Mouse (Mus musculus): Measurements from ENCODE around the gene Zfp672. TPM values are rescaled to one million over a fixed set of nuclear protein-coding genes. Genes with fewer than 3 reads are reported as not detected.

Zfp672 gene
- polyA plus RNA-seq, 1 experiment from 2014 or later: 40.6 TPM

- Histone ChIP-seq H3K36me3 (replicated peaks) (no peaks in the 10 kb centered on the region), H3K9me3 (no peaks in the 10 kb centered on the region), H3K4me3 (no peak overlapping the region), H3K27me3 (replicated peaks) (no peaks in the 10 kb centered on the region), H3K4me2 (no peak overlapping the region), H3K4me1 (no peaks in the 10 kb centered on the region), H3K9ac (no peak overlapping the region), H3K27ac (no peak overlapping the region)
- ATAC-seq (replicated peaks): no peak
- WGBS: 73% methylated on average over 3 of the region's 3 CpGs
These were observed 23.6 kb upstream of the Zfp672 start for GRCm38 (mm10) chr11:58353709-58354108.

DNA sequence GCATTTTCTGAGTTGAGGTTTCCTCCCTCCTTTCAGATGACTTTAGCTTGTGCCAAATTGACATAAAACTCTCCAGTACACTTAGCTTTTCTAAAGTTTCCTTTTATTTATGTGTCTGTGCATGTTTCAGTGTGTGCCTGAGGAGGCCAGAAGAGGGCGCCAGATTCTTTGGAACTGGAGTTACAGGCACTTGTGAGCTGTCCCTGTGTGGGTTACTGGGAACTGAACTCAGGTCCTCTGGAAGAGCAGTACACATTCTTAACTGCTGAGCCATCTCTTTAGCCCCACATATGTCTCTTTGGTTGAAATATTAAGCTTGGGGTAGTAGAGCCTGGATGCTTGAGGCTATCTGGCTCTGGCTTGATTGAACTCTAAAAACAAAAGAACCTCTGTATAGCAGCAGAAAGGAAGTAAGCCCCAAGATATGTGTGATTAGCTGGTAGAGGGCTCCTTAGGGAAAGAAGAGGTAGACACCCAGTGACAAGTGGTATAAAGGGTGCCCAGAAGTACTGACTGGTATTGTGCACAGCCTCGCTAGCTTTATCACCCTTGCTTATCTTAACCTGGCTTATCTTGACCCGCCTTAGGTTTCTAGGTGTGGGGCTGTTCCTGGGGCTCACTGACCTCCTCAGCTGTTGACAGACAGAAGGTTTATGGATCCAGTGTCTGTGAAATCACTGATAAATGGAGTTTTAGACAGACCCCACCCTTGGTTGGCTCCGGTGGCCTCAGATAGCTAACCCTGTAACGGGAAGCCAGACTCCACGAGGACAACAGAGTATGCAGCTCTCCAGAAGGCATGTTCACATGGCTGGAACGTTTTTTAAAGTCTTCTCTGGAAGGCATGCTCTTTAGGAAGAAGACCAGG, 22.8 kb upstream of the Zfp672 start:
- Histone ChIP-seq H3K36me3 (replicated peaks) (0 out of 2 replicates have a peak, but pooled peaks cover 3% of the 10 kb centered on the region), H3K27me3 (replicated peaks) (no peaks in the 10 kb centered on the region), H3K9me3 (no peaks in the 10 kb centered on the region), H3K27ac (no peak overlapping the region), H3K4me3 (no peak overlapping the region), H3K4me2 (no peak overlapping the region), H3K4me1 (no peaks in the 10 kb centered on the region), H3K9ac (no peak overlapping the region)
- no peak for ATAC-seq (replicated peaks)
- WGBS: 68% methylated on average over 7 of the region's 7 CpGs

- H3K4me3 ChIP-seq: no peak overlapping the region
- no peaks in the 10 kb centered on the region for H3K27me3 ChIP-seq (replicated peaks)
- no peaks in the 10 kb centered on the region for H3K9me3 ChIP-seq
- H3K36me3 ChIP-seq (replicated peaks): peaks cover 13% of the 10 kb centered on the region; the same call in 1 of the 2 replicates
- no peaks in the 10 kb centered on the region for H3K4me1 ChIP-seq
- H3K9ac ChIP-seq: no peak overlapping the region
- 89% methylated on average over 5 of the region's 5 CpGs for WGBS
- H3K27ac ChIP-seq: no peak overlapping the region
- H3K4me2 ChIP-seq: no peak overlapping the region
- ATAC-seq (replicated peaks): no peak
These were observed 21.0 kb upstream of the Zfp672 start for GRCm38 (mm10) chr11:58351179-58351578.

DNA sequence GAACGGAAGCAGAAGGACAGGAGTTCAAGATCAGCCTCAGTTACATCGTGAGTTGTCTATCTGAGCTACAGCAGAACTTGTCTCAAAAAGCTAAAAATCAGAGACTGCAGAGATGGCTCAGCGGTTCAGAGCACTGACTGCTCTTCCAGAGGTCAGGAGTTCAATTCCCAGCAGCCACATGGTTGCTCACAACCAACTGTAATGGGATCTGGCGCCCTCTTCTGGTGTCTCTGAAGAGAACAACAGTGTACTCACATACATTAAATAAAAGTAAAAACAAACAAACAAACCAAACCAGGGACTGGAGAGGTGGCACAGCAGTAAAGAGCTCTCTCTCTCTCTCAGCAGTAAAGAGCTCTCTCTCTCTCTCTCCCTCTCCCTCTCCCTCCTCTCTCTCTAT, 20.5 kb upstream of the Zfp672 start:
- peaks cover 18% of the 10 kb centered on the region for H3K36me3 ChIP-seq (replicated peaks)
- no peak overlapping the region for H3K4me3 ChIP-seq
- H3K27me3 ChIP-seq (replicated peaks): no peaks in the 10 kb centered on the region
- H3K4me1 ChIP-seq: no peaks in the 10 kb centered on the region
- H3K9ac ChIP-seq: no peak overlapping the region
- no peak for ATAC-seq (replicated peaks)
- H3K27ac ChIP-seq: no peak overlapping the region
- WGBS: 68% methylated on average over 4 of the region's 4 CpGs
- no peak overlapping the region for H3K4me2 ChIP-seq
- H3K9me3 ChIP-seq: no peaks in the 10 kb centered on the region

GRCm38 (mm10) chr11:58346745-58347144, 16.6 kb upstream of the Zfp672 start:
- Histone ChIP-seq H3K4me2 (no peak overlapping the region), H3K36me3 (replicated peaks) (peaks cover 29% of the 10 kb centered on the region), H3K27ac (no peak overlapping the region), H3K9me3 (no peaks in the 10 kb centered on the region), H3K27me3 (replicated peaks) (no peaks in the 10 kb centered on the region), H3K4me1 (no peaks in the 10 kb centered on the region), H3K9ac (no peak overlapping the region), H3K4me3 (no peak overlapping the region)
- no peak for ATAC-seq (replicated peaks)
- 90% methylated on average over 4 of the region's 4 CpGs for WGBS

DNA sequence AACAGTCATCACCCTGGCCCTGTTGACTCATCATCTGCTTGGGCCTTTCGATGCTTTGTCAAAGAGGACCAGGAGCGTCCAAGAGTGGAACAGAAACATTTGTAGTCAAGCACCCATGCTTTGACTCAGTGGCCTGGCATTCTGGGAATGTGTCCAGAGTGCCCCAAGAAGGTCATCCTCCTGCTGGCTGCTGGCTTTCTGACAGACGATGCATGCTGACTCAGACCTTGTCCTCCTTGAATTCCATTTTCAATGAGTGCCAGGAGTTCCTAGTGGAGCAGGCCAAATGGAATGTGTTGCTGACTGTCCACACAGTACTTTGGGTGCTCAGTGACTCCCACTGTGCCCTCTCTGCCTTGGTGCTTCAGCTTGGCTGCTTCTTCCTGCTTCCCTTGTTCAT, 4.6 kb upstream of the Zfp672 start:
- H3K9ac ChIP-seq: no peak overlapping the region
- H3K27me3 ChIP-seq (replicated peaks): no peaks in the 10 kb centered on the region
- no peak overlapping the region for H3K27ac ChIP-seq
- H3K4me3 ChIP-seq: no peak overlapping the region
- H3K4me2 ChIP-seq: no peak overlapping the region
- 84% methylated on average over 3 of the region's 3 CpGs for WGBS
- H3K4me1 ChIP-seq: peaks cover 29% of the 10 kb centered on the region
- no peak for ATAC-seq (replicated peaks)
- peaks cover 23% of the 10 kb centered on the region for H3K36me3 ChIP-seq (replicated peaks)
- H3K9me3 ChIP-seq: no peaks in the 10 kb centered on the region

- WGBS: 91% methylated on average over 6 of the region's 6 CpGs
- Histone ChIP-seq H3K4me2 (peak overlapping the region; percentile 93), H3K27me3 (replicated peaks) (no peaks in the 10 kb centered on the region), H3K9ac (peak overlapping the region; percentile 88), H3K4me3 (peak overlapping the region; percentile 66), H3K36me3 (replicated peaks) (peaks cover 4% of the 10 kb centered on the region; the same call in 1 of the 2 replicates), H3K27ac (no peak overlapping the region), H3K9me3 (no peaks in the 10 kb centered on the region), H3K4me1 (peaks cover 42% of the 10 kb centered on the region)
- ATAC-seq (replicated peaks): no peak
These were observed 1.4 kb upstream of the Zfp672 start for GRCm38 (mm10) chr11:58331546-58331945.

- H3K4me1 ChIP-seq: peaks cover 42% of the 10 kb centered on the region
- peak overlapping the region; percentile 93 for H3K4me2 ChIP-seq
- no peaks in the 10 kb centered on the region for H3K27me3 ChIP-seq (replicated peaks)
- H3K27ac ChIP-seq: 0 out of 2 replicates have a peak overlapping the region, but pooled peaks have one; percentile 78
- peak overlapping the region; percentile 66 for H3K4me3 ChIP-seq
- peak overlapping the region; percentile 88 for H3K9ac ChIP-seq
- H3K9me3 ChIP-seq: no peaks in the 10 kb centered on the region
- H3K36me3 ChIP-seq (replicated peaks): peaks cover 4% of the 10 kb centered on the region; the same call in 1 of the 2 replicates
- WGBS: 25% methylated on average over 10 of the region's 10 CpGs
- peak; percentile 28 for ATAC-seq (replicated peaks)
These were observed 983 bp upstream of the Zfp672 start for GRCm38 (mm10) chr11:58331149-58331495.

DNA sequence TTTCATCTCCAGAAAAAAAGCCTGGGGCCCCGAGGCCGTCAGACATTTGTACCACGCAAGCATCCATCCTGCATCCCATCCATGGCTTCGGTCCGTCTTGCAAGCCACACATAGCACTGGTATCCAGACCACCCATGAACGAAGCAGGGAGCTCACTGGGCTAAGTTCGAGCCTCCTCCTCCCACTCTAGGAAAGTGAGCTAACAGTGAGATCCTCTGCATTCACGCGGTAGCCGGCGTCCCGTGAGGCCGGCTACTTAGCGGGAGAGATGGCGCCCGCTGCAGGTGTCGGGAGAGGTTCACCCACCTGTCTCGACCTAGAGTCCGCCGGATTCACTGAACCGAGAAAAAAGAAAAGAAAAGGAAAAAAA, 248 bp downstream of the Zfp672 start:
- Histone ChIP-seq H3K27me3 (replicated peaks) (no peaks in the 10 kb centered on the region), H3K27ac (peak overlapping the region; percentile 78), H3K9ac (peak overlapping the region; percentile 88), H3K9me3 (no peaks in the 10 kb centered on the region), H3K4me3 (peak overlapping the region; percentile 66), H3K4me1 (peaks cover 41% of the 10 kb centered on the region), H3K4me2 (peak overlapping the region; percentile 93), H3K36me3 (replicated peaks) (peaks cover 4% of the 10 kb centered on the region; the same call in 1 of the 2 replicates)
- WGBS: under 1% methylated on average over 21 of the region's 21 CpGs
- ATAC-seq (replicated peaks): peak; percentile 28

- Histone ChIP-seq H3K27ac (no peak overlapping the region), H3K4me2 (no peak overlapping the region), H3K9me3 (no peaks in the 10 kb centered on the region), H3K9ac (no peak overlapping the region), H3K4me3 (no peak overlapping the region), H3K4me1 (peaks cover 40% of the 10 kb centered on the region), H3K27me3 (replicated peaks) (no peaks in the 10 kb centered on the region), H3K36me3 (replicated peaks) (0 out of 2 replicates have a peak, but pooled peaks cover 4% of the 10 kb centered on the region)
- WGBS: 96% methylated on average over 3 of the region's 3 CpGs
- no peak for ATAC-seq (replicated peaks)
These were observed 3.4 kb downstream of the Zfp672 start for GRCm38 (mm10) chr11:58326781-58327180.

- H3K27ac ChIP-seq: no peak overlapping the region
- H3K9me3 ChIP-seq: no peaks in the 10 kb centered on the region
- H3K4me1 ChIP-seq: peaks cover 38% of the 10 kb centered on the region
- 91% methylated on average over 3 of the region's 3 CpGs for WGBS
- H3K4me2 ChIP-seq: no peak overlapping the region
- no peaks in the 10 kb centered on the region for H3K27me3 ChIP-seq (replicated peaks)
- ATAC-seq (replicated peaks): no peak
- H3K4me3 ChIP-seq: no peak overlapping the region
- no peak overlapping the region for H3K9ac ChIP-seq
- 0 out of 2 replicates have a peak, but pooled peaks cover 6% of the 10 kb centered on the region for H3K36me3 ChIP-seq (replicated peaks)
These were observed 5.4 kb downstream of the Zfp672 start for GRCm38 (mm10) chr11:58324614-58325229.

GRCm38 (mm10) chr11:58323570-58324340, 6.4 kb downstream of the Zfp672 start:
- peaks cover 29% of the 10 kb centered on the region for H3K4me1 ChIP-seq
- peak; percentile 31; the same call in 1 of the 2 replicates for ATAC-seq (replicated peaks)
- H3K36me3 ChIP-seq (replicated peaks): 0 out of 2 replicates have a peak, but pooled peaks cover 8% of the 10 kb centered on the region
- H3K9ac ChIP-seq: peak overlapping the region; percentile 93
- H3K27me3 ChIP-seq (replicated peaks): no peaks in the 10 kb centered on the region
- H3K27ac ChIP-seq: peak overlapping the region; percentile 97
- H3K4me2 ChIP-seq: peak overlapping the region; percentile 70
- peak overlapping the region; percentile 76 for H3K4me3 ChIP-seq
- 16% methylated on average over 24 of the region's 24 CpGs for WGBS
- H3K9me3 ChIP-seq: no peaks in the 10 kb centered on the region
